Comparison of ENCODE assay signal across 25 mouse cellular contexts in the genomic region with DNA sequence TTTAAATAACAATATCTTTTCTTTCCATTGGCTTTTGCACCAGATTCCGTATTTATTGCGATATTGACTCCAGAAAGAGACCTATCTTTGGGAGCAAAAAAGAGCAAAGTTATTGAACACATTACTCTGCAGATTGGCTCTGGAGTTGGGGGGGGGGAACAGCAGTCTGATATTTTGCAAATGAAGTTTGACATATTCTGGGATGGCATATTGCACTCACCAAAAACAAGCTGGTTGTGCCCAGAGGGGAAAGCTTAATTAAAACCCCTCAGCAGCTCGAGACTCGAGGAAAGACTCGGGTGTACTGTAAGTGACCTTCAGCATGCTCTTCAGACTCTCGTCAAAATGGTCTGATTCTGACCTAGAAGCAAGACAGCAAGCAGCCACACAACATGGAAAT. TPM values are rescaled to one million over a fixed set of nuclear protein-coding genes. Genes with fewer than 3 reads are reported as not detected.
DNase-seq lines count a peak whose midpoint lies in the region; ATAC-seq and TF ChIP-seq lines count a peak whose summit lies in the region.
"Had no signal": no experiment of that assay in that cellular context is flagged by ENCODE, and none has a peak within 500 bp of the region (broad histone marks: within the 10 kb centered on the region; RNA-seq: fewer than 3 reads in every experiment).

No protein-coding gene starts in this region.

- H3K9ac ChIP-seq in forebrain, embryonic 14.5 days (ENCODE audit: low read length), result no peak overlapping the region
- H3K9ac ChIP-seq in forebrain, postnatal 0 days, result no peak overlapping the region
- H3K9ac ChIP-seq in intestine, postnatal 0 days (ENCODE audit: low read depth, low read length), result no peak overlapping the region
- H3K9ac ChIP-seq: embryonic facial prominence, embryonic 15.5 days; heart, embryonic 13.5 days; intestine, embryonic 15.5 days; liver, embryonic 14.5 days; midbrain, embryonic 15.5 days; neural tube, embryonic 15.5 days had no signal

- H3K27ac ChIP-seq in forebrain, embryonic 14.5 days (ENCODE audit: low read depth, low read length), result peak overlapping the region; percentile 29; the same call in 1 of the 2 replicates
- H3K27ac ChIP-seq in forebrain, embryonic 10.5 days, result no peak overlapping the region
- H3K27ac ChIP-seq in forebrain, postnatal 0 days (ENCODE audit: low read depth, low read length), result peak overlapping the region; percentile 50; the same call in 1 of the 2 replicates
- no peak overlapping the region for H3K27ac ChIP-seq in intestine, postnatal 0 days (ENCODE audit: low read depth, low read length)
- H3K27ac ChIP-seq: embryonic facial prominence, embryonic 10.5 days; embryonic facial prominence, embryonic 15.5 days; heart, embryonic 13.5 days; intestine, embryonic 15.5 days; kidney, postnatal 0 days; liver, embryonic 14.5 days; macrophage; midbrain, embryonic 15.5 days; neural tube, embryonic 15.5 days had no signal

- no peaks in the 10 kb centered on the region for H3K36me3 ChIP-seq in forebrain, embryonic 14.5 days (ENCODE audit: control insufficient read depth, insufficient read depth, low read length)
- no peaks in the 10 kb centered on the region for H3K36me3 ChIP-seq in forebrain, embryonic 10.5 days (replicated peaks)
- H3K36me3 ChIP-seq in forebrain, postnatal 0 days (ENCODE audit: insufficient read depth), result no peaks in the 10 kb centered on the region
- no peaks in the 10 kb centered on the region for H3K36me3 ChIP-seq in intestine, postnatal 0 days (ENCODE audit: control insufficient read depth, insufficient read depth)
- H3K36me3 ChIP-seq: embryonic facial prominence, embryonic 10.5 days; embryonic facial prominence, embryonic 15.5 days; heart, embryonic 13.5 days; intestine, embryonic 15.5 days; midbrain, embryonic 15.5 days; neural tube, embryonic 15.5 days had no signal

- WGBS in forebrain, embryonic 14.5 days, result 64% methylated on average over 6 of the region's 6 CpGs
- WGBS in forebrain, embryonic 10.5 days, result 89% methylated on average over 6 of the region's 6 CpGs
- WGBS in forebrain, postnatal 0 days, result 50% methylated on average over 6 of the region's 6 CpGs
- WGBS in intestine, postnatal 0 days, result 79% methylated on average over 6 of the region's 6 CpGs

- no peaks in the 10 kb centered on the region for H3K27me3 ChIP-seq in forebrain, embryonic 14.5 days (replicated peaks; ENCODE audit: control insufficient read depth, insufficient read depth, low read length)
- no peaks in the 10 kb centered on the region for H3K27me3 ChIP-seq in forebrain, embryonic 10.5 days (ENCODE audit: poor library complexity, severe bottlenecking)
- no peaks in the 10 kb centered on the region for H3K27me3 ChIP-seq in forebrain, postnatal 0 days (ENCODE audit: insufficient read depth, low read length)
- H3K27me3 ChIP-seq in intestine, postnatal 0 days (replicated peaks; ENCODE audit: control insufficient read depth, insufficient read depth, low read length), result no peaks in the 10 kb centered on the region
- H3K27me3 ChIP-seq: embryonic facial prominence, embryonic 15.5 days; intestine, embryonic 15.5 days; midbrain, embryonic 15.5 days; neural tube, embryonic 15.5 days had no signal

- TF ChIP-seq CTCF in forebrain, postnatal 0 days (IDR thresholded peaks at IDR 0.05; ENCODE audit: low read depth), result no peak
- TF ChIP-seq CTCF in intestine, postnatal 0 days (IDR thresholded peaks at IDR 0.05; ENCODE audit: low read depth), result no peak

- H3K4me3 ChIP-seq in forebrain, embryonic 14.5 days (ENCODE audit: low read depth, low read length), result no peak overlapping the region
- no peak overlapping the region for H3K4me3 ChIP-seq in forebrain, embryonic 10.5 days
- H3K4me3 ChIP-seq in forebrain, postnatal 0 days (ENCODE audit: low read depth, low read length), result no peak overlapping the region
- no peak overlapping the region for H3K4me3 ChIP-seq in intestine, postnatal 0 days (ENCODE audit: low read depth, low read length)
- H3K4me3 ChIP-seq: embryonic facial prominence, embryonic 10.5 days; embryonic facial prominence, embryonic 15.5 days; heart, embryonic 13.5 days; intestine, embryonic 15.5 days; midbrain, embryonic 15.5 days; neural tube, embryonic 15.5 days had no signal

- ATAC-seq in forebrain, embryonic 14.5 days, result no peak
- ATAC-seq in forebrain, postnatal 0 days, result peak; percentile 47; the same call in 1 of the 2 replicates
- ATAC-seq in intestine, postnatal 0 days, result no peak
- ATAC-seq: hindbrain, embryonic 16.5 days; intestine, embryonic 15.5 days; midbrain, embryonic 15.5 days had no signal

- DNase-seq in forebrain, embryonic 14.5 days (ENCODE audit: low spot score), result peak; percentile 49
- DNase-seq in forebrain, embryonic 10.5 days (ENCODE audit: extremely low spot score, low spot score), result no peak
- peak; percentile 13 to 19 for DNase-seq in layer of hippocampus, postnatal 10 days (ENCODE audit: low spot score in 2 of 2)
- no peak for DNase-seq in layer of hippocampus, adult 18-20 months (ENCODE audit: low spot score in 2 of 2)
- DNase-seq in MN1 (ENCODE audit: low spot score), result peak; percentile 30
- no peak for DNase-seq in forebrain, postnatal 0 days
- DNase-seq: adrenal gland, postnatal 14 days; heart, postnatal 14 days; kidney, adult 8-10 months; kidney, postnatal 4 days; liver; lung, adult 2 months; thymus, adult 2 months; thymus, postnatal 36 days had no signal

- no peak overlapping the region for H3K4me2 ChIP-seq in forebrain, embryonic 14.5 days (ENCODE audit: low read length)
- peak overlapping the region; percentile 33; the same call in 1 of the 2 replicates for H3K4me2 ChIP-seq in forebrain, postnatal 0 days (ENCODE audit: low read depth)
- no peak overlapping the region for H3K4me2 ChIP-seq in intestine, postnatal 0 days (replicated peaks; ENCODE audit: low read depth)
- H3K4me2 ChIP-seq: embryonic facial prominence, embryonic 15.5 days; heart, embryonic 13.5 days; intestine, embryonic 15.5 days; midbrain, embryonic 15.5 days; neural tube, embryonic 15.5 days had no signal

- no peaks in the 10 kb centered on the region; the same call in 1 of the 2 replicates for H3K4me1 ChIP-seq in forebrain, embryonic 14.5 days (ENCODE audit: control insufficient read depth, insufficient read depth, low read length)
- no peaks in the 10 kb centered on the region for H3K4me1 ChIP-seq in forebrain, embryonic 10.5 days
- H3K4me1 ChIP-seq in forebrain, postnatal 0 days (ENCODE audit: insufficient read depth), result peaks cover 12% of the 10 kb centered on the region; the same call in 1 of the 2 replicates
- H3K4me1 ChIP-seq in intestine, postnatal 0 days (replicated peaks; ENCODE audit: control insufficient read depth, insufficient read depth, low read length), result no peaks in the 10 kb centered on the region
- H3K4me1 ChIP-seq: embryonic facial prominence, embryonic 10.5 days; embryonic facial prominence, embryonic 15.5 days; heart, embryonic 13.5 days; intestine, embryonic 15.5 days had no signal

- H3K9me3 ChIP-seq in forebrain, embryonic 14.5 days (replicated peaks; ENCODE audit: control insufficient read depth, low read length), result no peaks in the 10 kb centered on the region
- no peaks in the 10 kb centered on the region for H3K9me3 ChIP-seq in forebrain, embryonic 10.5 days
- no peaks in the 10 kb centered on the region for H3K9me3 ChIP-seq in forebrain, postnatal 0 days (ENCODE audit: low read length)
- no peaks in the 10 kb centered on the region for H3K9me3 ChIP-seq in intestine, postnatal 0 days (ENCODE audit: control insufficient read depth)
- H3K9me3 ChIP-seq: embryonic facial prominence, embryonic 10.5 days; embryonic facial prominence, embryonic 15.5 days; heart, embryonic 13.5 days; intestine, embryonic 15.5 days; midbrain, embryonic 15.5 days; neural tube, embryonic 15.5 days had no signal

RNA-seq across cellular contexts. Expression of gene Med27, which starts 25.8 kb away (rescaled TPM):
- polyA plus RNA-seq in forebrain, embryonic 14.5 days (2014; fragmentation: Nextera tagmentation; extraction: Ambion mirVana), result 105 and 108 TPM in 2 replicates
- polyA plus RNA-seq in forebrain, embryonic 10.5 days (2016; fragmentation: Nextera tagmentation; extraction: Ambion mirVana), result 59.7 and 63.3 TPM in 2 replicates
- 10 to 100 TPM; 39.5 to 41.5 TPM for total RNA-seq in layer of hippocampus, postnatal 10 days (2021)
- 10 to 100 TPM; 48.2 to 49.0 TPM for total RNA-seq in layer of hippocampus, adult 18-20 months (2021)
- total RNA-seq in forebrain, postnatal 0 days (2014; rRNA removed), result 60.1 and 62.3 TPM in 2 replicates
- 71.2 and 76.0 TPM in 2 replicates for polyA plus RNA-seq in forebrain, postnatal 0 days (2015; fragmentation: Nextera tagmentation; extraction: Ambion mirVana)
- polyA plus RNA-seq in intestine, postnatal 0 days (2015; fragmentation: Nextera tagmentation; extraction: Ambion mirVana), result 24.8 and 25.1 TPM in 2 replicates

Comparison
In these comparisons a context has a peak if more than half of its experiments do, and no peak if none do; other contexts are left out.
1. DNase-seq: peak in forebrain, embryonic 14.5 days (single experiment), layer of hippocampus, postnatal 10 days (2 of 2) and MN1 (single experiment); none in forebrain, embryonic 10.5 days (single experiment), layer of hippocampus, adult 18-20 months (0 of 2) and forebrain, postnatal 0 days (single experiment).
2. H3K27ac ChIP-seq: peak in forebrain, embryonic 14.5 days (single experiment) and forebrain, postnatal 0 days (single experiment); none in forebrain, embryonic 10.5 days (single experiment) and intestine, postnatal 0 days (single experiment).